Mouse (Mus musculus): ENCODE measurements at regions not wholly inside any gene's neighbourhood (a gene's known extent, or its start where the extent isn't known, plus 50 kb on each side); places are given as distances from the start of the nearest gene placed in this dataset.
A peak's percentile ranks its signal among the peaks of the same experiment; 100 is the strongest.

GRCm38 (mm10) chr12:107759291-107759690 lies 244.1 kb downstream of the Bcl11b start:
- no peak for DNase-seq (ENCODE audit: low spot score)

DNA sequence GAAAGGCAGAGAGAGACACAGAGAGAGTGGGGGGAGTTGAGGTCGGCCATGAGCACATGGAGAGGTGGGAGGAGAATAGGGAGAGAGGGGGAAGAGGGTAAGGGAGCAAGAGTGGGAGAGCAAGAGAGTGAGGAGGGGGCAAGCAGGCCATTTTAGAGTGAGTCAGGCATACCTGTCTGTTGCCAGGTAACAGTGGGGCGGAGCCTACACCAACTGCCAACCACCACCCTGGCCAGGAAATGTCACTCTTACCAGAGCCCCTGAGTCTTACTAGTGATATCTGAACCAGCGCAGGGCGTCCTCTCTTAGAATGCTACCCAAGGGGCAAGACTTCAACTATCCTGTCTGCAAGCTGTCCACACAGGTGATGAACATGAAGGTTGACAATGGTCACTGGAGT lies 243.5 kb downstream of the Bcl11b start:
- no peak for DNase-seq (ENCODE audit: low spot score)

DNA sequence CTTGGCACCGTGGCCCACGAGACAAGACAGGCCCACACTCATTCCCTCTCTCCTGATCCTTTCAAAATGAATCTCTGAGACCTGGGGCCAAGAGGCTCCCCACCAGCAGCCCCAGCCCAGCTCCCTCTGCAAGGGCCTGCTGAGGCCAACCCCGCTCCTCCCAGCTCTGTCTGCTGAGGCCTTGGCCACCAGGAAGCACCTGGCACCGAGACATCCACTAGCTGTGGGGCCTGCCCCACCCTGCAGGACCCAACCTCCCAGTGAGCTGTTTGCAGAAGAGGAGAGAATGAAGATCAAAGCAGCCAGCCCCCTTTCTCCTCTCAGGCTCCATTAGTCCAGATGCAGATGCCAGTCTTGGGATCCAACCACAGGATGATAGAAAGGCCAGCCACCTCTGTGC lies 241.3 kb downstream of the Bcl11b start:
- no peak for DNase-seq (ENCODE audit: low spot score)

DNA sequence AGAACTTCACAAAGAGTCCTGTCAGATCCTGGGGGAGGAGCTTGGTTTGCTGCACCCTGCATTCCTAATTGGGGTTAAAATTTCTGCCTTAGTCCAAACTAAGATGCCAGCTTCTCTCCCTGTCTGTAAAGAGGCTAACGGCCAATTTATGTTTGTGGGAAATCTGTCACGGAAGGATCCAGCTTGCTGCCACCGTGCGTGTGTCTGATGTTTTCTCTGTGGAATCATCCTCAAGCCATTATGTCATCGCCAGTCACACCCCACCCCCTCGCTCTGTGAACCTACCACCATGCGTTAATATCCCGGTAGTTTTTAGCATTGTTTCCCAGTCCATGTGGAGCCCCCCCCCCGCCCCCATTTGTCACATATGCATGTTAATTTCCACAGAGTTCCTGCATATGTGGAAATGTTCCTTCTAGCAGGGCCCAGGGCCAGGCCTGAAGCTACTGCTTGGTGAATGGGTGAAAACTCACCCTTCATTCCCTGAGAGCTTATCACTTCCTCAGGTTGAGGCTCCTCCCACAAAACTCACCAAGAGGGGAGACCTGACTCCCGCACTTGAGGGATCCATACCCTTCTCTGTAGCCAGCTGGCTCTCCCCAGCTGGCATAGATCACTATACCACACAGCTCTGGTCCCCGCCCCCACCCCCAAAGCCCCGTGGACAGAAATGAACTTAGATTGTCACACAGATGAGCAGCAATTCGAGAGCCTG lies 233.4 kb downstream of the Bcl11b start:
- no peak for DNase-seq (ENCODE audit: low spot score)

- DNase-seq (ENCODE audit: low spot score) = no peak
These were observed 232.9 kb downstream of the Bcl11b start for GRCm38 (mm10) chr12:107770516-107770836.

DNA sequence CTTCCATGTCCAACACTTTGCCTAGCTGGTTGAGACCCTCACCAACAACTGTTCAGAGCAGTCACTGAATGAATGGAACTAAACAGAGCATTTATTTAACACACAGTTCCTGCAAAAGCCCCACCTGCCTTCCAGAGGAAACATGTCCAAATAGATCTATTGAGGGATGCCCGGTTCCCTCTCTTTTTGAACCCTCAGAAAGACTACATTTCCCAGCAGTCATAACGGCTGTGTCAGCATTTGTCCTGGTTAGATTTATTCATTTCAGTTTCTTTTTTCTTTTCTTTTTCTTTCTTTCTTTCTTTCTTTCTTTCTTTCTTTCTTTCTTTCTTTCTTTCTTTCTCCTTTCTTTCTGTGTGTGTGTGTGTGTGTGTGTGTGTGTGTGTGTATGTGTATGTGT lies 232.1 kb downstream of the Bcl11b start:
- DNase-seq (ENCODE audit: low spot score) = no peak

- no peak for DNase-seq (ENCODE audit: low spot score)
These were observed 231.6 kb downstream of the Bcl11b start for GRCm38 (mm10) chr12:107771809-107772208.

- DNase-seq (ENCODE audit: low spot score) = no peak
These were observed 225.4 kb downstream of the Bcl11b start for GRCm38 (mm10) chr12:107778046-107778445.

- DNase-seq (ENCODE audit: low spot score) = no peak
These were observed 223.9 kb downstream of the Bcl11b start for GRCm38 (mm10) chr12:107779306-107780057.

DNA sequence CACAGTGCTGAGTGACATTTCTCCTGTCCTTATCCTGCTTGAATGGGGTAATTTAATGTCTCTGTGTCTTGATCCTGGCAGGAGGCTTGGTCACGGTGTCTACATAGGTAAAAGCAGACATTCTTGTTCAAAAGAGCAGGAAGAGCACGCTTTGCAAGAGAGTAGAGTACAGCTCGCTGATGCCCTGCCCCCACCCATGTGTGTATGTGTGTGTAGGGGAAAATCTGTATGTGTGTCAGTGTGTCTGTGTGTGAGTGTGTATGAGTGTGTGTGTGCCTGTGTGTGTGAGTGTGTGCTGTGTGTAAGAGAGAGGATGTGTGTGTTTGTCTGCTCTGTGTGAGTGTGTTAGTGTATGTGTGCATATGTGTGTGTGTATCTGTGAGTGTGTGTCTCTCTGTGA lies 221.3 kb downstream of the Bcl11b start:
- DNase-seq (ENCODE audit: low spot score) = no peak

- no peak for DNase-seq (ENCODE audit: low spot score)
These were observed 219.6 kb downstream of the Bcl11b start for GRCm38 (mm10) chr12:107783831-107784230.

DNA sequence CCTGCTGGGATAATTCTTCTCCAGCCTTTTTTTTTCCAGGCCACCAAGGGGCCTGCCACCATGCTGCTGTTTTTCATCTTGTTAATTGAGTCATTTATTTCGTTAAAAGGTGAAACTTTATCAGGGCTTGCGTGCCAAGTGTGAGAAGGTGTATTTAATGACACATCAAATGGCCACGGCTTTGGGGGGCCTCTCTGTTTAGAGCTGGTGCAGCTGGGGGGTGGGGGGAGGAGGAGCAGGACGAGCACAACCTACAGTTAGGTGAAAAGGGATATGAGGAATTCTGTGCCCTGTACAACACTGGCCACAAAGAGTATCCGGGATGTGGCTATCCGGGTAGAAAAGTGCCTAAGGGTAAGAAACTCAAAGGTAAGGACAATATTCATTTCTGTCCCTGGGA lies 213.6 kb downstream of the Bcl11b start:
- no peak for DNase-seq (ENCODE audit: low spot score)

- no peak for DNase-seq (ENCODE audit: low spot score)
These were observed 203.1 kb downstream of the Bcl11b start for GRCm38 (mm10) chr12:107800296-107800695.

DNA sequence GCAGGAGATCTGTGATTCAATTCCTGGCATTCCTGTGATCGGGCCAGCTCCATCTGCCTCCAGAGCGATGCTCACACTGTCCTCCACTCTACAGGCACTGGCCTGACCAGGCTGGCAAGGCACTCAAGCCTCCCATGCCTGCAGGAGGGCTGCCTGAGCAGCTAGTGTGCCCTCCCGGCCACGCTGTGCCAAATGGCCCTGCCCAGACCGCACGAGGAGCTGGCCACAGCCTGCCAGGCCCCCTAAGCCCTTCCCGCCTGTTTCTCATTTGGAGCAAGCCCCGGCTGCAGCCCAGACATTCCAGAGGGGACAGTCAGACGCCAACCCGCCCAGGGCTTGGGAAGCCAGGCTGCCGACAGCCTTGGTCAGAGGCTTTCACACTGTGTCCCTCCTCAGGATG lies 195.8 kb downstream of the Bcl11b start:
- DNase-seq (ENCODE audit: low spot score) = peak; percentile 50

DNA sequence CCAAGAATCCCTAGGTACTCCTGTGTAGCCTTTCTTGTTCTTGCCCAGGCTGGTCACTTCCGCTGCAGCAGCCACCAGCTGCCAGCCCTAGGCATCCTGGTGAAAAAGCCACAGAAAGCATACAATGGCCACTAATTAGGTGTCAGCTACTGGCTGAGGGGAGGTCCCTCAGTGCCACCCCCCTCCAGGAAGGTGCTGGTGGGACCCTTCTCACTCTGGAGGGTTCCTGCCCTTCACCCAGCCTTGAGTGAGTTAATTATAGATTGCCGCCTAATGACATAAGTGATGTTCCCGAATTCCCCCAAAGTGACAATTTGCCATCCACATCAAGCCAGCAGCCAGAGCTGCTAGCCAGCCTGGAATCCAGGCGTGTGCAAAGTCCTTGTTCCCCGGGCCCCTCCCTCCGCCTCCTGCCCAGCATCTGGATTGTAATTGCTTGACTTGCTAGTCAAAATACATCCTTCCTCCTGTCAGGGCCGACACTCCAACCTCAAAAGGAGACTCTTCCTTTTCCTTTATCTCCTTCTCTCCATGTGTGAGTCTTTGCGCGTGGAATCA lies 195.2 kb downstream of the Bcl11b start:
- DNase-seq (ENCODE audit: low spot score) = peak; percentile 13

GRCm38 (mm10) chr12:107811231-107811630 lies 192.2 kb downstream of the Bcl11b start:
- no peak for DNase-seq (ENCODE audit: low spot score)

GRCm38 (mm10) chr12:107812549-107813335 lies 190.7 kb downstream of the Bcl11b start:
- peak; percentile 23 for DNase-seq (ENCODE audit: low spot score)

- DNase-seq (ENCODE audit: low spot score) = no peak
These were observed 188.5 kb downstream of the Bcl11b start for GRCm38 (mm10) chr12:107814926-107815325.

DNA sequence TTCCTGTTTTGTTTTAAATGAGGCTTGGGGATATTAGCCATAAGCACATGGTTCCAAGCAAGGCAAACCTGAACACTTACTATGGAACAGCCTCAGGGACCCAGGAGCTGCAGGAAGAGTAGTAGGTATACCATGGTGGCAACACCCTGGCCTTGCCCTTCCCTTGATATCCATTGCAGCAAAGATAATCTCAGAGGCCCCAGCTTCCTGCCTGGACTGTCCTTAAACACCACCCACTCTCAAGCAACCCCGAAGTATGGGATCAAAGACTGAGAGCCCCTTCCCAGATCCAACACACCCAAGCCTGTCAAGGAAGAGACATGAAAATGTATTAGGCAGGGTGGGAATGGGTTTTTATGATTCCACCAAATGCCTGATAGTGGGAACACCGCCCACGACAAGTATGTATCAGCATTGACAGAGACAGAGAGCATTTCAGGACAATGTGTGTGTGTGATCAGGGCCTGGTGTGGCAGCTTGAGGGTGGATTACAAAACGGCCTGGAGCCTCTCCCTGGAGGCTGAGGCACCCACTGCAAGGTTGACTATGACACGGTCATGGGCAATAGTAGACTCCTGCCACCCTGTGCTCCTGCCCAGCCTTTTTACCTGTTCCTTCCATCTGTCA lies 179.5 kb downstream of the Bcl11b start:
- no peak for DNase-seq (ENCODE audit: low spot score)

GRCm38 (mm10) chr12:107825921-107826320 lies 177.5 kb downstream of the Bcl11b start:
- no peak for DNase-seq (ENCODE audit: low spot score)

- no peak for DNase-seq (ENCODE audit: low spot score)
These were observed 171.8 kb downstream of the Bcl11b start for GRCm38 (mm10) chr12:107831400-107832128.

All from gastrocnemius, adult 18-20 months (tissue).